Mouse (Mus musculus) MEL (cell line): ENCODE data around the gene Eef1akmt3. TPM values are rescaled to one million over a fixed set of nuclear protein-coding genes. Genes with fewer than 3 reads are reported as not detected.

Experiments
- DNase-seq: peaks from one replicate; pipeline ENCODE4 v3.0.0; 2011; ENCODE audit warnings: low read depth, low spot score
- H3K27ac ChIP-seq: 2 replicates; pipeline ENCODE4 v1.5.1; 2012; ENCODE audit warnings: low read depth, mild to moderate bottlenecking, control low read depth, low read length, moderate library complexity; ENCODE audit not compliant: control insufficient read depth
- H3K27me3 ChIP-seq, 2 experiments: fragments of 150-350 bp in 1 of 2; sonication (generic) in 1 of 2; 2 replicates each; pipeline ENCODE4 v1.6.1; 2012; ENCODE audit warnings: low read length in 2 of 2, mild to moderate bottlenecking in 2 of 2, improper control_type of control experiment in 1 of 2, moderate library complexity in 1 of 2; ENCODE audit not compliant: insufficient read depth in 2 of 2, control insufficient read depth in 1 of 2
- H3K36me3 ChIP-seq, 2 experiments: 2 replicates each; pipeline ENCODE4 v1.6.1; 2012 to 2014; ENCODE audit warnings: low read length in 2 of 2, improper control_type of control experiment in 1 of 2, inconsistent platforms in 1 of 2, mild to moderate bottlenecking in 1 of 2; ENCODE audit not compliant: insufficient read depth in 2 of 2, control insufficient read depth in 1 of 2
- H3K4me1 ChIP-seq, 2 experiments: fragments of 150-350 bp in 1 of 2; sonication (generic) in 1 of 2; 2 replicates each; pipeline ENCODE4 v1.6.1; 2012; ENCODE audit warnings: low read length in 2 of 2, improper control_type of control experiment in 1 of 2, mild to moderate bottlenecking in 1 of 2; ENCODE audit not compliant: insufficient read depth in 2 of 2, control insufficient read depth in 1 of 2
- H3K4me3 ChIP-seq, 2 experiments: fragments of 150-350 bp in 1 of 2; sonication (generic) in 1 of 2; 2 replicates each; pipeline ENCODE4 v1.5.1; 2012; ENCODE audit warnings: low read depth in 2 of 2, low read length in 2 of 2, mild to moderate bottlenecking in 2 of 2, moderate library complexity in 2 of 2, control low read depth in 1 of 2, improper control_type of control experiment in 1 of 2; ENCODE audit not compliant: control insufficient read depth in 1 of 2, insufficient read depth in 1 of 2
- H3K79me2 ChIP-seq: 2 replicates; pipeline ENCODE4 v1.6.1; 2012; ENCODE audit warnings: mild to moderate bottlenecking, low read length, moderate library complexity; ENCODE audit not compliant: control insufficient read depth, poor library complexity, insufficient read depth
- H3K9ac ChIP-seq: 2 replicates; pipeline ENCODE4 v1.6.1; 2012; ENCODE audit warnings: low read depth, mild to moderate bottlenecking, control low read depth, low read length, moderate library complexity; ENCODE audit not compliant: control insufficient read depth, poor library complexity, severe bottlenecking
- H3K9me3 ChIP-seq: fragments of 150-350 bp; sonication (generic); replicated peaks from 2 replicates; pipeline ENCODE4 v1.6.1; 2012; ENCODE audit warnings: mild to moderate bottlenecking, low read length, improper control_type of control experiment, moderate library complexity; ENCODE audit not compliant: insufficient read depth
- BHLHE40 ChIP-seq: IDR thresholded peaks from 2 replicates; pipeline ENCODE4 v1.6.1; 2012; ENCODE audit warnings: low read depth, mild to moderate bottlenecking, inconsistent platforms, low read length, improper control_type of control experiment, borderline replicate concordance
- CHD1 ChIP-seq: IDR thresholded peaks from 2 replicates; pipeline ENCODE4 v1.6.1; 2012; ENCODE audit warnings: low read depth, mild to moderate bottlenecking, inconsistent platforms, low read length, improper control_type of control experiment
- CHD2 ChIP-seq: IDR thresholded peaks from 2 replicates; pipeline ENCODE4 v1.6.1; 2011; ENCODE audit warnings: low read length, improper control_type of control experiment
- CTCF ChIP-seq, 3 experiments: IDR thresholded peaks in 2 of 3; conservative IDR thresholded peaks in 1 of 3; 2 replicates each; pipeline ENCODE4 v1.5.1; 2011 to 2012; ENCODE audit warnings: low read length in 3 of 3, low read depth in 2 of 3, mild to moderate bottlenecking in 2 of 3, improper control_type of control experiment in 1 of 3, inconsistent platforms in 1 of 3, mixed read lengths in 1 of 3, moderate library complexity in 1 of 3; ENCODE audit not compliant: control insufficient read depth in 1 of 3, insufficient read depth in 1 of 3, poor library complexity in 1 of 3, severe bottlenecking in 1 of 3
- E2F4 ChIP-seq: IDR thresholded peaks from 2 replicates; pipeline ENCODE4 v1.6.1; 2011; ENCODE audit warnings: low read depth, low read length, improper control_type of control experiment, borderline replicate concordance
- EP300 ChIP-seq, 2 experiments: IDR thresholded peaks; 2 replicates each; pipeline ENCODE4 v1.6.1; 2011; ENCODE audit warnings: improper control_type of control experiment in 2 of 2, low read length in 2 of 2, low read depth in 1 of 2, mild to moderate bottlenecking in 1 of 2
- ETS1 ChIP-seq: IDR thresholded peaks from 2 replicates; pipeline ENCODE4 v1.6.1; 2012; ENCODE audit warnings: low read depth, mild to moderate bottlenecking, inconsistent platforms, low read length, improper control_type of control experiment, moderate library complexity
- GABPA ChIP-seq: IDR thresholded peaks from 2 replicates; pipeline ENCODE4 v1.6.1; 2012; ENCODE audit warnings: low read depth, mild to moderate bottlenecking, inconsistent platforms, low read length, improper control_type of control experiment, moderate library complexity
- GATA1 ChIP-seq: IDR thresholded peaks from 2 replicates; pipeline ENCODE4 v1.6.1; 2011; ENCODE audit warnings: low read depth, low read length, improper control_type of control experiment
- HCFC1 ChIP-seq: IDR thresholded peaks from 2 replicates; pipeline ENCODE4 v1.6.1; 2012; ENCODE audit warnings: low read depth, mild to moderate bottlenecking, inconsistent platforms, low read length, improper control_type of control experiment, moderate library complexity
- JUND ChIP-seq: IDR thresholded peaks from 2 replicates; pipeline ENCODE4 v1.6.1; 2011; ENCODE audit warnings: low read depth, mild to moderate bottlenecking, improper control_type of control experiment, low read length
- KAT2A ChIP-seq: conservative IDR thresholded peaks from 2 replicates; pipeline ENCODE4 v1.6.1; 2012; ENCODE audit warnings: low read depth, low read length, improper control_type of control experiment, inconsistent platforms
- MAFK ChIP-seq: IDR thresholded peaks from 2 replicates; pipeline ENCODE4 v1.6.1; 2011; ENCODE audit warnings: low read depth, mild to moderate bottlenecking, low read length, improper control_type of control experiment, borderline replicate concordance
- MAX ChIP-seq: IDR thresholded peaks from 2 replicates; pipeline ENCODE4 v1.6.1; 2011; ENCODE audit warnings: low read length, improper control_type of control experiment
- MAZ ChIP-seq: IDR thresholded peaks from 2 replicates; pipeline ENCODE4 v1.6.1; 2012; ENCODE audit warnings: low read depth, mild to moderate bottlenecking, inconsistent platforms, low read length, improper control_type of control experiment
- MEF2A ChIP-seq: IDR thresholded peaks from 2 replicates; pipeline ENCODE4 v1.6.1; 2014; ENCODE audit warnings: low read depth, mild to moderate bottlenecking, inconsistent platforms, low read length, improper control_type of control experiment; ENCODE audit not compliant: poor library complexity, insufficient replicate concordance, severe bottlenecking; ENCODE audit errors: extremely low read depth
- MXI1 ChIP-seq: IDR thresholded peaks from 2 replicates; pipeline ENCODE4 v1.6.1; 2011; ENCODE audit warnings: mild to moderate bottlenecking, low read depth, low read length, improper control_type of control experiment
- MYB ChIP-seq: IDR thresholded peaks from 2 replicates; pipeline ENCODE4 v1.6.1; 2011; ENCODE audit warnings: mild to moderate bottlenecking, low read depth, low read length, improper control_type of control experiment
- MYC ChIP-seq: IDR thresholded peaks from 2 replicates; pipeline ENCODE4 v1.6.1; 2011; ENCODE audit warnings: low read depth, mild to moderate bottlenecking, low read length, improper control_type of control experiment, moderate library complexity
- NELFE ChIP-seq: IDR thresholded peaks from 2 replicates; pipeline ENCODE4 v1.6.1; 2011; ENCODE audit warnings: low read depth, low read length, improper control_type of control experiment
- POLR2A ChIP-seq, 2 experiments: IDR thresholded peaks; 2 replicates each; pipeline ENCODE4 v1.6.1; 2011 to 2012; ENCODE audit warnings: low read length in 2 of 2, mild to moderate bottlenecking in 2 of 2, control low read depth in 1 of 2, improper control_type of control experiment in 1 of 2, low read depth in 1 of 2, moderate library complexity in 1 of 2; ENCODE audit not compliant: control insufficient read depth in 1 of 2, insufficient read depth in 1 of 2, poor library complexity in 1 of 2
- POLR2AphosphoS2 ChIP-seq: IDR thresholded peaks from 2 replicates; pipeline ENCODE4 v1.6.1; 2011; ENCODE audit warnings: low read length, improper control_type of control experiment
- POLR2AphosphoS5 ChIP-seq: IDR thresholded peaks from 2 replicates; pipeline ENCODE4 v1.6.1; 2012; ENCODE audit warnings: low read depth, borderline replicate concordance, mild to moderate bottlenecking, inconsistent platforms, low read length, moderate library complexity, mixed read lengths
- RAD21 ChIP-seq: IDR thresholded peaks from 2 replicates; pipeline ENCODE4 v1.6.1; 2011; ENCODE audit warnings: mild to moderate bottlenecking, low read depth, low read length, improper control_type of control experiment
- RCOR1 ChIP-seq: IDR thresholded peaks from 2 replicates; pipeline ENCODE4 v1.6.1; 2012; ENCODE audit warnings: low read depth, mild to moderate bottlenecking, inconsistent platforms, low read length, improper control_type of control experiment
- SIN3A ChIP-seq: IDR thresholded peaks from 2 replicates; pipeline ENCODE4 v1.6.1; 2012; ENCODE audit warnings: low read length, improper control_type of control experiment, inconsistent platforms
- SMC3 ChIP-seq: IDR thresholded peaks from 2 replicates; pipeline ENCODE4 v1.6.1; 2011; ENCODE audit warnings: low read depth, low read length, improper control_type of control experiment
- TAL1 ChIP-seq: IDR thresholded peaks from 2 replicates; pipeline ENCODE4 v1.6.1; 2012; ENCODE audit warnings: mild to moderate bottlenecking, inconsistent platforms, low read length, moderate library complexity, mixed read lengths
- TBP ChIP-seq: IDR thresholded peaks from 2 replicates; pipeline ENCODE4 v1.8.0; 2011; ENCODE audit warnings: low read depth, low read length, improper control_type of control experiment
- TCF12 ChIP-seq: IDR thresholded peaks from 2 replicates; pipeline ENCODE4 v1.6.1; 2014; ENCODE audit warnings: low read depth, mild to moderate bottlenecking, inconsistent platforms, low read length, improper control_type of control experiment, moderate library complexity
- UBTF ChIP-seq: IDR thresholded peaks from 2 replicates; pipeline ENCODE4 v1.6.1; 2012; ENCODE audit warnings: low read depth, mild to moderate bottlenecking, inconsistent platforms, low read length, improper control_type of control experiment, moderate library complexity, borderline replicate concordance; ENCODE audit not compliant: insufficient read depth
- USF1 ChIP-seq: IDR thresholded peaks from 2 replicates; pipeline ENCODE4 v1.6.1; 2014; ENCODE audit warnings: low read depth, mild to moderate bottlenecking, inconsistent platforms, low read length, improper control_type of control experiment, moderate library complexity
- ZC3H11A ChIP-seq: IDR thresholded peaks from 2 replicates; pipeline ENCODE4 v1.6.1; 2012; ENCODE audit warnings: low read depth, mild to moderate bottlenecking, inconsistent platforms, low read length, improper control_type of control experiment
- ZKSCAN1 ChIP-seq: IDR thresholded peaks from 2 replicates; pipeline ENCODE4 v1.6.1; 2012; ENCODE audit warnings: low read depth, mild to moderate bottlenecking, inconsistent platforms, low read length, improper control_type of control experiment, moderate library complexity
- ZMIZ1 ChIP-seq: IDR thresholded peaks from 2 replicates; pipeline ENCODE4 v1.6.1; 2012; ENCODE audit warnings: low read depth, mild to moderate bottlenecking, inconsistent platforms, low read length, improper control_type of control experiment, moderate library complexity
- ZNF384 ChIP-seq: IDR thresholded peaks from 2 replicates; pipeline ENCODE4 v1.6.1; 2012; ENCODE audit warnings: low read depth, mild to moderate bottlenecking, inconsistent platforms, low read length, improper control_type of control experiment
- polyA plus RNA-seq, 2 experiments: library from polyadenylated mRNA; stranded (reverse) in 1 of 2; unstranded in 1 of 2; fragments of >175 nt in 1 of 2; fragments of >200 nt in 1 of 2; gene quantifications; 2 replicates each; pipeline versions ENCODE4 v1.2.1 to v1.2.4; 2012; ENCODE audit warnings: low replicate concordance in 2 of 2, low read depth in 1 of 2; ENCODE audit not compliant: insufficient read length in 2 of 2, insufficient read depth in 1 of 2, missing spikeins in 1 of 2
- total RNA-seq: library from RNA; depleted of rRNA; stranded (reverse); fragments of 300-350 nt; gene quantifications from 2 replicates; pipeline ENCODE4 v1.2.3, GENCODE M21; 2012

The Eef1akmt3 gene
- total and polyA plus RNA-seq, 3 experiments = 0.27 to 2.3 TPM; not detected in 1

GRCm38 (mm10) chr10:127030336-127031296, 10.7 kb downstream of the Eef1akmt3 start, which contains the start of gene Tsfm:
Gene Tsfm, minus strand, starts transcription at chr10:127030840.
- peak; percentile 94 for DNase-seq
- H3K9me3 ChIP-seq = no peaks in the 10 kb centered on the region
- H3K79me2 ChIP-seq = peaks cover 12% of the 10 kb centered on the region
- H3K4me3 ChIP-seq = peak within 1 kb of the TSS; percentile 79 to 92
- peak within 1 kb of the TSS; percentile 88 for H3K9ac ChIP-seq
- H3K4me1 ChIP-seq = peaks cover 0 to 9% of the 10 kb centered on the region in 2 experiments; a peak in 2 of 4 replicates
- H3K27ac ChIP-seq = peak within 1 kb of the TSS; percentile 43
- no peaks in the 10 kb centered on the region for H3K27me3 ChIP-seq
- H3K36me3 ChIP-seq = peaks cover 5 to 10% of the 10 kb centered on the region in 2 experiments; a peak in 3 of 4 replicates
- TF ChIP-seq NELFE = peak; percentile 88
- no peak for TF ChIP-seq UBTF
- TF ChIP-seq MYC = peak; percentile 96
- TF ChIP-seq GABPA = no peak
- no peak for TF ChIP-seq MYB
- no peak; the same call in 1 of the 2 replicates for TF ChIP-seq KAT2A
- peak; percentile 72; the same call in 1 of the 2 replicates for TF ChIP-seq BHLHE40
- TF ChIP-seq TCF12 = peak; percentile 46; the same call in 1 of the 2 replicates
- no peak for TF ChIP-seq USF1
- TF ChIP-seq ETS1 = no peak
- TF ChIP-seq CHD1 = no peak
- no peak for TF ChIP-seq GATA1
- TF ChIP-seq RCOR1 = no peak
- no peak for TF ChIP-seq JUND
- TF ChIP-seq RAD21 = peak; percentile 60
- TF ChIP-seq POLR2AphosphoS5 = no peak
- no peak for TF ChIP-seq ZNF384
- peak; percentile 64 for TF ChIP-seq TBP
- TF ChIP-seq CHD2 = no peak; the same call in 1 of the 2 replicates
- TF ChIP-seq MAX = peak; percentile 89
- TF ChIP-seq E2F4 = peak; percentile 83; the same call in 1 of the 2 replicates
- TF ChIP-seq POLR2A (IDR thresholded peaks at IDR 0.05; ENCODE audit: control insufficient read depth in 1 of 2, insufficient read depth in 1 of 2, low read depth in 1 of 2, low read length in 2 of 2, poor library complexity in 1 of 2) = peak; percentile 87 to 92
- TF ChIP-seq HCFC1 = peak; percentile 91
- peak; percentile 75; the same call in 1 of the 2 replicates for TF ChIP-seq POLR2AphosphoS2
- TF ChIP-seq MEF2A = no peak
- TF ChIP-seq TAL1 = no peak
- no peak for TF ChIP-seq ZKSCAN1
- TF ChIP-seq MAFK = no peak
- peak; percentile 37 for TF ChIP-seq ZC3H11A
- peak; percentile 80 to 96 (median 93) for TF ChIP-seq CTCF (IDR thresholded peaks at IDR 0.05 in 2 of 3, conservative IDR thresholded peaks at IDR 0.05 in 1 of 3; ENCODE audit: control insufficient read depth in 1 of 3, insufficient read depth in 1 of 3, low read depth in 2 of 3, low read length in 3 of 3, poor library complexity in 1 of 3, severe bottlenecking in 1 of 3)
- TF ChIP-seq MAZ = peak; percentile 83; the same call in 1 of the 2 replicates
- TF ChIP-seq MXI1 = peak; percentile 91
- TF ChIP-seq SMC3 = peak; percentile 80
- peak; percentile 95 for TF ChIP-seq SIN3A
- TF ChIP-seq EP300 (IDR thresholded peaks at IDR 0.05; ENCODE audit: low read depth in 1 of 2, low read length in 2 of 2) = no peak
- TF ChIP-seq ZMIZ1 = peak; percentile 57; the same call in 1 of the 2 replicates
